Mouse (Mus musculus) ES-Bruce4 (cell line): ENCODE measurements around the gene Spata31d1a.

Experiments used
- CTCF ChIP-seq: IDR thresholded peaks from one replicate; pipeline ENCODE4 v1.8.1; 2011; ENCODE audit warnings: low read depth, low read length
- POLR2A ChIP-seq: IDR thresholded peaks from one replicate; pipeline ENCODE4 v1.8.1; 2011; ENCODE audit warnings: low read length; ENCODE audit not compliant: insufficient read depth

- TF ChIP-seq POLR2A: no peak
- TF ChIP-seq CTCF: no peak
These were observed 48.7 kb downstream of the Spata31d1a start for GRCm38 (mm10) chr13:59661387-59661786.
